Mouse (Mus musculus): ENCODE results near the gene Rsph6a.
"Not testable (repeated sequence)": the region's sequence is repeated elsewhere in the genome, so short reads cannot be mapped to it uniquely, and the experiment has no call there.

Rsph6a gene

GRCm38 (mm10) chr7:19046286-19047069, 8.0 kb upstream of the Rsph6a start:
- no peak for DNase-seq (ENCODE audit: low spot score in 2 of 2)

GRCm38 (mm10) chr7:19048006-19048527, 6.4 kb upstream of the Rsph6a start:
- no peak for DNase-seq (ENCODE audit: low spot score in 2 of 2)

- no peak for DNase-seq (ENCODE audit: low spot score in 2 of 2)
These were observed 5.2 kb upstream of the Rsph6a start for GRCm38 (mm10) chr7:19049252-19049651.

GRCm38 (mm10) chr7:19050172-19050571, 4.3 kb upstream of the Rsph6a start:
- DNase-seq (ENCODE audit: low spot score in 2 of 2): no peak

GRCm38 (mm10) chr7:19051161-19051560, 3.3 kb upstream of the Rsph6a start:
- no peak for DNase-seq (ENCODE audit: low spot score in 2 of 2)

- peak; percentile 68 to 78 for DNase-seq (ENCODE audit: low spot score in 2 of 2)
These were observed 1.9 kb upstream of the Rsph6a start for GRCm38 (mm10) chr7:19052345-19053135.

- no peak for DNase-seq (ENCODE audit: low spot score in 2 of 2)
These were observed 1.4 kb upstream of the Rsph6a start for GRCm38 (mm10) chr7:19053136-19053532.

GRCm38 (mm10) chr7:19054777-19055076, 237 bp downstream of the Rsph6a start:
- DNase-seq (ENCODE audit: low spot score in 2 of 2): no peak

- no peak for DNase-seq (ENCODE audit: low spot score in 2 of 2)
These were observed 618 bp downstream of the Rsph6a start for GRCm38 (mm10) chr7:19055108-19055507.

- DNase-seq (ENCODE audit: low spot score in 2 of 2): no peak
These were observed 2.9 kb downstream of the Rsph6a start for GRCm38 (mm10) chr7:19057405-19057804.

- no peak for DNase-seq (ENCODE audit: low spot score in 2 of 2)
These were observed 11.4 kb downstream of the Rsph6a start for GRCm38 (mm10) chr7:19065896-19066295.

- no peak for DNase-seq (ENCODE audit: low spot score in 2 of 2)
These were observed 12.6 kb downstream of the Rsph6a start for GRCm38 (mm10) chr7:19067063-19067462.

GRCm38 (mm10) chr7:19067935-19068334, 13.4 kb downstream of the Rsph6a start:
- DNase-seq (ENCODE audit: low spot score in 2 of 2): no peak

- DNase-seq (ENCODE audit: low spot score in 2 of 2): peak; percentile 65 to 73
These were observed 14.2 kb downstream of the Rsph6a start for GRCm38 (mm10) chr7:19068707-19069106.

- DNase-seq (ENCODE audit: low spot score in 2 of 2): peak in 1 of 2 experiments; percentile 23
These were observed 15.0 kb downstream of the Rsph6a start for GRCm38 (mm10) chr7:19069500-19069899.

GRCm38 (mm10) chr7:19071024-19071423, 16.5 kb downstream of the Rsph6a start:
- not testable (repeated sequence) for DNase-seq (ENCODE audit: low spot score in 2 of 2)

GRCm38 (mm10) chr7:19073504-19073903, 19.0 kb downstream of the Rsph6a start:
- peak in 1 of 2 experiments; percentile 47 for DNase-seq (ENCODE audit: low spot score in 2 of 2)

- peak in 1 of 2 experiments; percentile 18 for DNase-seq (ENCODE audit: low spot score in 2 of 2)
These were observed 20.0 kb downstream of the Rsph6a start for GRCm38 (mm10) chr7:19074494-19074893.

GRCm38 (mm10) chr7:19075231-19075630, 20.7 kb downstream of the Rsph6a start:
- no peak for DNase-seq (ENCODE audit: low spot score in 2 of 2)

- DNase-seq (ENCODE audit: low spot score in 2 of 2): peak; percentile 99
These were observed 21.5 kb downstream of the Rsph6a start, which contains the start of gene Dmwd for GRCm38 (mm10) chr7:19075723-19076585. Gene Dmwd, plus strand, starts transcription at chr7:19076227.

- peak; percentile 43 to 55 for DNase-seq (ENCODE audit: low spot score in 2 of 2)
These were observed 22.1 kb downstream of the Rsph6a start for GRCm38 (mm10) chr7:19076586-19076991.

GRCm38 (mm10) chr7:19077761-19078160, 23.3 kb downstream of the Rsph6a start:
- peak; percentile 43 to 51 for DNase-seq (ENCODE audit: low spot score in 2 of 2)

All from right cerebral cortex, postnatal 10 days (tissue).